Comparison of ENCODE assay signal across 10 mouse cellular contexts in the genomic region with DNA sequence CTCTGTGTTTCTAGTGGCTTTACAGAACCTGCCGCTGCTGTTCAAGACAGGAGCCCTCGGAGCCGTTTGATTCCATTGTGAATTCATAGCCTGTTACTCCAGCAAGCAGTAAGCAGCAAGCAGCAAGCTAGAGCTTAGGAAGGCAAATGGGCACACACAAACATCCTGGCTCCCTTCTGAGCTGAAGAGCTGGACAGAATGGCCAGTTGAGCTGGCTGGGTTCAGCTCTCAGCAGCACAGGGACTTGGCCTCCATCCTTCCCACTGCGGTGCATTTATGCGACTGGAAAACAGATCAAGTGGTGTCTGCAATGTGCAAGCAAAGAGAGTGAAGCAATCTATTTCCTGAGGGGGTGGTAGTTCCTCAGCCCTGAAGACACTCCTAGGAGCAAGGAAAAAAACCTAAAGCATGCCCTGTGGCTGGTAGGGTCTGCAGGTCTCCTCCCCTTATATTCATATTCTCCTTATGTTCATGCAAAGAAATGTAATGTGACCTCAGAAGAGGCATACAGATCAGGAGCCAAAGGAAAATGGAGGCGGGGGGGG.
A peak's percentile ranks its signal among the peaks of the same experiment; 100 is the strongest.
DNase-seq lines count a peak whose midpoint lies in the region; ATAC-seq and TF ChIP-seq lines count a peak whose summit lies in the region.
"Had no signal": no experiment of that assay in that cellular context is flagged by ENCODE, and none has a peak within 500 bp of the region (broad histone marks: within the 10 kb centered on the region; RNA-seq: fewer than 3 reads in every experiment).

No protein-coding gene starts in this region.

- intact Hi-C loops in left cerebral cortex, adult 2 months (cut with DNase I), result no loop called here

- H3K27me3 ChIP-seq in forebrain, embryonic 13.5 days, result no peaks in the 10 kb centered on the region
- no peaks in the 10 kb centered on the region for H3K27me3 ChIP-seq in forebrain, embryonic 11.5 days (ENCODE audit: control insufficient read depth, insufficient read depth, low read length)
- H3K27me3 ChIP-seq in forebrain, embryonic 14.5 days (replicated peaks; ENCODE audit: control insufficient read depth, insufficient read depth, low read length), result no peaks in the 10 kb centered on the region

- H3K9ac ChIP-seq in forebrain, embryonic 13.5 days, result no peak overlapping the region
- no peak overlapping the region for H3K9ac ChIP-seq in forebrain, embryonic 11.5 days (ENCODE audit: low read length)
- no peak overlapping the region for H3K9ac ChIP-seq in forebrain, embryonic 14.5 days (ENCODE audit: low read length)

- no peak for TF ChIP-seq CTCF in left cerebral cortex, adult 2 months (IDR thresholded peaks at IDR 0.05)

- no peak overlapping the region for H3K4me2 ChIP-seq in forebrain, embryonic 13.5 days
- H3K4me2 ChIP-seq in forebrain, embryonic 11.5 days (ENCODE audit: low read depth, low read length, severe bottlenecking), result no peak overlapping the region
- H3K4me2 ChIP-seq in forebrain, embryonic 14.5 days (ENCODE audit: low read length), result no peak overlapping the region

- peak overlapping the region; percentile 51 for H3K27ac ChIP-seq in forebrain, embryonic 13.5 days
- no peak overlapping the region for H3K27ac ChIP-seq in forebrain, embryonic 11.5 days (ENCODE audit: low read depth, low read length)
- H3K27ac ChIP-seq in forebrain, embryonic 14.5 days (ENCODE audit: low read depth, low read length), result peak overlapping the region; percentile 52; the same call in 1 of the 2 replicates
- no peak overlapping the region; the same call in 1 of the 2 replicates for H3K27ac ChIP-seq in left cerebral cortex, adult 2 months

- H3K9me3 ChIP-seq in forebrain, embryonic 13.5 days (replicated peaks), result no peaks in the 10 kb centered on the region
- H3K9me3 ChIP-seq in forebrain, embryonic 11.5 days (ENCODE audit: control insufficient read depth, low read length), result no peaks in the 10 kb centered on the region
- H3K9me3 ChIP-seq in forebrain, embryonic 14.5 days (replicated peaks; ENCODE audit: control insufficient read depth, low read length), result no peaks in the 10 kb centered on the region

- H3K4me1 ChIP-seq in forebrain, embryonic 13.5 days, result peaks cover 14% of the 10 kb centered on the region; the same call in 1 of the 2 replicates
- H3K4me1 ChIP-seq in forebrain, embryonic 11.5 days (replicated peaks; ENCODE audit: control insufficient read depth, insufficient read depth, low read length), result no peaks in the 10 kb centered on the region
- H3K4me1 ChIP-seq in forebrain, embryonic 14.5 days (ENCODE audit: control insufficient read depth, insufficient read depth, low read length), result peaks cover 4% of the 10 kb centered on the region; the same call in 1 of the 2 replicates

- 68% methylated on average over 6 of the region's 6 CpGs for WGBS in forebrain, embryonic 13.5 days
- 73% methylated on average over 6 of the region's 6 CpGs for WGBS in forebrain, embryonic 11.5 days
- WGBS in forebrain, embryonic 14.5 days, result 66% methylated on average over 6 of the region's 6 CpGs

- no peak overlapping the region for H3K4me3 ChIP-seq in forebrain, embryonic 13.5 days
- no peak overlapping the region for H3K4me3 ChIP-seq in forebrain, embryonic 11.5 days (ENCODE audit: low read depth, low read length)
- H3K4me3 ChIP-seq in forebrain, embryonic 14.5 days (ENCODE audit: low read depth, low read length), result no peak overlapping the region
- no peak overlapping the region for H3K4me3 ChIP-seq in left cerebral cortex, adult 2 months

- DNase-seq in forebrain, embryonic 11.5 days (ENCODE audit: low spot score), result no peak
- DNase-seq in adrenal gland, postnatal 14 days, result peak; percentile 44
- DNase-seq in forebrain, embryonic 14.5 days (ENCODE audit: low spot score), result no peak
- DNase-seq in layer of hippocampus, adult 8-10 months (ENCODE audit: low spot score in 2 of 2), result peak; percentile 26 to 30
- DNase-seq in thymus, postnatal 4 days, result no peak
- no peak for DNase-seq in left cerebral cortex, adult 2 months (ENCODE audit: extremely low spot score in 1 of 2, low spot score in 2 of 2)
- no peak for DNase-seq in retina, embryonic 14.5 days (ENCODE audit: low spot score)
- DNase-seq: B cell, adult 2 months; kidney, adult 8-10 months had no signal

- H3K36me3 ChIP-seq in forebrain, embryonic 13.5 days (ENCODE audit: poor library complexity, severe bottlenecking), result no peaks in the 10 kb centered on the region
- H3K36me3 ChIP-seq in forebrain, embryonic 11.5 days (ENCODE audit: control insufficient read depth, insufficient read depth, low read length), result no peaks in the 10 kb centered on the region
- H3K36me3 ChIP-seq in forebrain, embryonic 14.5 days (ENCODE audit: control insufficient read depth, insufficient read depth, low read length), result no peaks in the 10 kb centered on the region

- no peak for ATAC-seq in forebrain, embryonic 13.5 days
- ATAC-seq in forebrain, embryonic 11.5 days (replicated peaks; ENCODE audit: low FRiP score), result no peak
- ATAC-seq in forebrain, embryonic 14.5 days, result peak; percentile 34; the same call in 1 of the 2 replicates

Comparison
In these comparisons a context has a peak if more than half of its experiments do, and no peak if none do; other contexts are left out.
1. H3K27ac ChIP-seq: peak in forebrain, embryonic 13.5 days (single experiment) and forebrain, embryonic 14.5 days (single experiment); none in forebrain, embryonic 11.5 days (single experiment) and left cerebral cortex, adult 2 months (single experiment).
2. DNase-seq: peak in adrenal gland, postnatal 14 days (single experiment) and layer of hippocampus, adult 8-10 months (2 of 2); none in forebrain, embryonic 11.5 days (single experiment), forebrain, embryonic 14.5 days (single experiment), thymus, postnatal 4 days (single experiment), left cerebral cortex, adult 2 months (0 of 2) and retina, embryonic 14.5 days (single experiment).